Mouse (Mus musculus): ENCODE data around the gene Cntnap2. TPM values are rescaled to one million over a fixed set of nuclear protein-coding genes. Genes with fewer than 3 reads are reported as not detected.

Gene Cntnap2
- polyA plus RNA-seq, 1 experiment from 2014 or later, result 7.8 TPM

- Histone ChIP-seq H3K36me3 (replicated peaks) (no peaks in the 10 kb centered on the region), H3K27me3 (replicated peaks; ENCODE audit: low read depth, poor library complexity, severe bottlenecking) (no peaks in the 10 kb centered on the region), H3K4me1 (0 out of 2 replicates have a peak, but pooled peaks cover 4% of the 10 kb centered on the region), H3K4me3 (no peak overlapping the region), H3K9me3 (no peaks in the 10 kb centered on the region), H3K27ac (replicated peaks) (no peak overlapping the region)
- WGBS, result 79% methylated on average over 4 of the region's 4 CpGs
- DNase-seq (ENCODE audit: low spot score), result no peak
Measured at GRCm38 (mm10) chr6:45236531-45236930, 177.4 kb downstream of the Cntnap2 start.

- Histone ChIP-seq H3K27me3 (replicated peaks; ENCODE audit: low read depth, poor library complexity, severe bottlenecking) (no peaks in the 10 kb centered on the region), H3K4me3 (no peak overlapping the region), H3K9me3 (no peaks in the 10 kb centered on the region), H3K4me1 (0 out of 2 replicates have a peak, but pooled peaks cover 4% of the 10 kb centered on the region), H3K27ac (replicated peaks) (no peak overlapping the region), H3K36me3 (replicated peaks) (no peaks in the 10 kb centered on the region)
- no peak for DNase-seq (ENCODE audit: low spot score)
Measured at GRCm38 (mm10) chr6:45238117-45238516, 179.0 kb downstream of the Cntnap2 start.

GRCm38 (mm10) chr6:45241218-45241617 lies 182.1 kb downstream of the Cntnap2 start:
- Histone ChIP-seq H3K27ac (replicated peaks) (no peak overlapping the region), H3K4me3 (no peak overlapping the region), H3K9me3 (no peaks in the 10 kb centered on the region), H3K4me1 (0 out of 2 replicates have a peak, but pooled peaks cover 4% of the 10 kb centered on the region), H3K36me3 (replicated peaks) (no peaks in the 10 kb centered on the region), H3K27me3 (replicated peaks; ENCODE audit: low read depth, poor library complexity, severe bottlenecking) (no peaks in the 10 kb centered on the region)
- WGBS, result 92% methylated on average over 1 of the region's 1 CpGs
- DNase-seq (ENCODE audit: low spot score), result no peak

GRCm38 (mm10) chr6:45244680-45245079 lies 185.5 kb downstream of the Cntnap2 start:
- Histone ChIP-seq H3K27ac (replicated peaks) (no peak overlapping the region), H3K36me3 (replicated peaks) (no peaks in the 10 kb centered on the region), H3K9me3 (no peaks in the 10 kb centered on the region), H3K27me3 (replicated peaks; ENCODE audit: low read depth, poor library complexity, severe bottlenecking) (no peaks in the 10 kb centered on the region), H3K4me3 (no peak overlapping the region), H3K4me1 (no peaks in the 10 kb centered on the region)
- 82% methylated on average over 1 of the region's 1 CpGs for WGBS
- DNase-seq (ENCODE audit: low spot score), result no peak

GRCm38 (mm10) chr6:45258047-45258446 lies 198.9 kb downstream of the Cntnap2 start:
- DNase-seq (ENCODE audit: low spot score), result no peak
- no peak overlapping the region for H3K4me3 ChIP-seq
- 67% methylated on average over 1 of the region's 1 CpGs for WGBS
- no peaks in the 10 kb centered on the region for H3K4me1 ChIP-seq
- no peaks in the 10 kb centered on the region for H3K27me3 ChIP-seq (replicated peaks; ENCODE audit: low read depth, poor library complexity, severe bottlenecking)
- no peaks in the 10 kb centered on the region for H3K9me3 ChIP-seq
- no peaks in the 10 kb centered on the region for H3K36me3 ChIP-seq (replicated peaks)
- H3K27ac ChIP-seq (replicated peaks), result no peak overlapping the region

- 87% methylated on average over 2 of the region's 2 CpGs for WGBS
- no peaks in the 10 kb centered on the region for H3K27me3 ChIP-seq (replicated peaks; ENCODE audit: low read depth, poor library complexity, severe bottlenecking)
- no peaks in the 10 kb centered on the region for H3K9me3 ChIP-seq
- H3K4me3 ChIP-seq, result no peak overlapping the region
- H3K4me1 ChIP-seq, result no peaks in the 10 kb centered on the region
- DNase-seq (ENCODE audit: low spot score), result no peak
- no peaks in the 10 kb centered on the region for H3K36me3 ChIP-seq (replicated peaks)
- H3K27ac ChIP-seq (replicated peaks), result no peak overlapping the region
Measured at GRCm38 (mm10) chr6:45271537-45271936, 212.4 kb downstream of the Cntnap2 start.

GRCm38 (mm10) chr6:45273259-45273775 lies 214.2 kb downstream of the Cntnap2 start:
- DNase-seq (ENCODE audit: low spot score), result no peak
- Histone ChIP-seq H3K4me3 (no peak overlapping the region), H3K27ac (replicated peaks) (no peak overlapping the region), H3K9me3 (no peaks in the 10 kb centered on the region), H3K27me3 (replicated peaks; ENCODE audit: low read depth, poor library complexity, severe bottlenecking) (no peaks in the 10 kb centered on the region), H3K36me3 (replicated peaks) (no peaks in the 10 kb centered on the region), H3K4me1 (no peaks in the 10 kb centered on the region)
- WGBS, result 58% methylated on average over 1 of the region's 1 CpGs

GRCm38 (mm10) chr6:45290154-45290553 lies 231.0 kb downstream of the Cntnap2 start:
- Histone ChIP-seq H3K9me3 (no peaks in the 10 kb centered on the region), H3K4me3 (no peak overlapping the region), H3K27me3 (replicated peaks; ENCODE audit: low read depth, poor library complexity, severe bottlenecking) (no peaks in the 10 kb centered on the region), H3K4me1 (peaks cover 4% of the 10 kb centered on the region; the same call in 1 of the 2 replicates), H3K27ac (replicated peaks) (no peak overlapping the region), H3K36me3 (replicated peaks) (no peaks in the 10 kb centered on the region)
- DNase-seq (ENCODE audit: low spot score), result no peak
- 88% methylated on average over 1 of the region's 1 CpGs for WGBS

GRCm38 (mm10) chr6:45317455-45317854 lies 258.3 kb downstream of the Cntnap2 start:
- Histone ChIP-seq H3K9me3 (no peaks in the 10 kb centered on the region), H3K4me3 (no peak overlapping the region), H3K27ac (replicated peaks) (no peak overlapping the region), H3K27me3 (replicated peaks; ENCODE audit: low read depth, poor library complexity, severe bottlenecking) (no peaks in the 10 kb centered on the region), H3K36me3 (replicated peaks) (no peaks in the 10 kb centered on the region), H3K4me1 (no peaks in the 10 kb centered on the region)
- 80% methylated on average over 3 of the region's 3 CpGs for WGBS
- no peak for DNase-seq (ENCODE audit: low spot score)

GRCm38 (mm10) chr6:45323505-45323904 lies 264.3 kb downstream of the Cntnap2 start:
- Histone ChIP-seq H3K4me1 (no peaks in the 10 kb centered on the region), H3K9me3 (no peaks in the 10 kb centered on the region), H3K27me3 (replicated peaks; ENCODE audit: low read depth, poor library complexity, severe bottlenecking) (no peaks in the 10 kb centered on the region), H3K27ac (replicated peaks) (no peak overlapping the region), H3K36me3 (replicated peaks) (no peaks in the 10 kb centered on the region), H3K4me3 (no peak overlapping the region)
- DNase-seq (ENCODE audit: low spot score), result peak; percentile 65
- WGBS, result 4% methylated on average over 2 of the region's 2 CpGs

GRCm38 (mm10) chr6:45327952-45328485 lies 268.9 kb downstream of the Cntnap2 start:
- no peaks in the 10 kb centered on the region for H3K27me3 ChIP-seq (replicated peaks; ENCODE audit: low read depth, poor library complexity, severe bottlenecking)
- no peaks in the 10 kb centered on the region for H3K9me3 ChIP-seq
- no peak overlapping the region for H3K27ac ChIP-seq (replicated peaks)
- H3K4me3 ChIP-seq, result no peak overlapping the region
- no peaks in the 10 kb centered on the region for H3K4me1 ChIP-seq
- 92% methylated on average over 3 of the region's 3 CpGs for WGBS
- no peak for DNase-seq (ENCODE audit: low spot score)
- no peaks in the 10 kb centered on the region for H3K36me3 ChIP-seq (replicated peaks)

- Histone ChIP-seq H3K36me3 (replicated peaks) (no peaks in the 10 kb centered on the region), H3K27me3 (replicated peaks; ENCODE audit: low read depth, poor library complexity, severe bottlenecking) (no peaks in the 10 kb centered on the region), H3K4me3 (no peak overlapping the region), H3K9me3 (no peaks in the 10 kb centered on the region), H3K4me1 (no peaks in the 10 kb centered on the region), H3K27ac (replicated peaks) (no peak overlapping the region)
- WGBS, result 72% methylated on average over 2 of the region's 2 CpGs
- DNase-seq (ENCODE audit: low spot score), result no peak
Measured at GRCm38 (mm10) chr6:45345396-45345795, 286.2 kb downstream of the Cntnap2 start.

- H3K4me1 ChIP-seq, result no peaks in the 10 kb centered on the region
- H3K27me3 ChIP-seq (replicated peaks; ENCODE audit: low read depth, poor library complexity, severe bottlenecking), result no peaks in the 10 kb centered on the region
- DNase-seq (ENCODE audit: low spot score), result no peak
- H3K36me3 ChIP-seq (replicated peaks), result no peaks in the 10 kb centered on the region
- no peak overlapping the region for H3K27ac ChIP-seq (replicated peaks)
- no peak overlapping the region for H3K4me3 ChIP-seq
- no peaks in the 10 kb centered on the region for H3K9me3 ChIP-seq
Measured at GRCm38 (mm10) chr6:45345953-45346352, 286.8 kb downstream of the Cntnap2 start.
